Mouse (Mus musculus) cerebellum, postnatal 10 days (tissue): Measurements from ENCODE around the gene Fmo5.
A peak's percentile ranks its signal among the peaks of the same experiment; 100 is the strongest.

Source experiments
- DNase-seq, 2 experiments: peaks; one replicate each; pipeline ENCODE4 v3.0.0; 2021; ENCODE audit warnings: mixed read lengths in 2 of 2

Fmo5 gene

GRCm38 (mm10) chr3:97633456-97633855, 4.9 kb downstream of the Fmo5 start:
- no peak for DNase-seq

DNA sequence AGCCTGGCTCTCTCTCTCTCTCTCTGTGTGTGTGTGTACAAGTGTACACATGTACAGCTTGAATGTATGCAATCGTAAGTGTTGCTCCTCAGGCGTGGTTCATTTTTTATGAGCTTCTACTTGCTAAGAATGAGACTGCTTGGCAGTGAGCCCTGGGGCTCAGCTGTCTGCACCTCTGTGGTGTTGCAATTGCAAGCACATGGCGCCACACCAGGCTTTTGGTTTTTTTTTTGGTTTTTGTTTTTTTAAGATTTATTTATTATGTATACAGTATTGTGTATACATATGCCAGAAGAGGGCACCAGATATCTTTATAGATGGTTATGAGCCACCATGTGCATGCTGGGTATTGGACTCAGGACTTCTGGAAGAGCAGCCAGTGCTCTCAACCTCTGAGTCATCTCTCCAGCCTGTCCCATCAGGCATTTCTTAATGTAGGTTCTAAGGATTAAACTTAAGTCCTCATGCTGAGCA, 5.7 kb downstream of the Fmo5 start:
- peak; percentile 20 to 34 for DNase-seq

DNA sequence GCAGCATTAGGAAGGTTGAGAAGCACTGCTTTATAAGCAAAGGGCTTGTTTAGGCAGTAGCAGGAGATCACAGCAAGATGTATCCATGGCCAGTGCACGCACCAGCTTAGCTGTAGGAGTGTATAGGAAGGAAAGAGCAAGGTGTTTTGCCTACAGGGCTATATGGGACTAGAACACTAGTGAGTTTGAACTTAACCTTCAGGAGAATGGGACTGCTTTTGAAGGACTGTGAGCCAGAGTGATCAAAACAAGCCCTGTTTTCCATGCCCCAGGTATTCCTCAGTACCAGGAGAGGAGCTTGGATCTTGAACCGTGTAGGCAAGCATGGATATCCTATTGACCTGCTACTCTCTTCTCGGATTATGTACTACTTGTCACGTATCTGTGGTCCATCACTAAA, 12.8 kb downstream of the Fmo5 start:
- DNase-seq, result no peak

DNA sequence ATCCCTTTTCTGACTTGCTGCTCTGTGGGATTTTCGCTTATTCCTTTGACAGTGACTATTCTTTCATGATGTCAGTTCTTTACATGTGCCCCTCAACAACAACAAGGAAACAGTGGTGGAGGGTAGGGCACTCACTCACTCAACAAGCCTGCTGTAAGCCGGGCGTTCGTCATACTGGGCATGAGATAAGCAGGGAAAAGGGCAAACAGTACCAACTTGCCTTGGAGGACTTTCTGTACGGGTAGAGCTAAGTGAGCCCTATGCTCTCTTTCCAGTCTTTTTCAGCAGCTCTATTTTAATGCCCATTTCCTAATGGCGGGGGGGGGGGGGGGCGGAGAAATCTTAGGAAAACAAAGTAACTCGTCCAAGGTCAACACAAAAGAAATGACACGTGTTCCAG, 13.4 kb downstream of the Fmo5 start:
- no peak for DNase-seq

- DNase-seq, result no peak
These were observed 19.9 kb downstream of the Fmo5 start for GRCm38 (mm10) chr3:97648518-97648917.

GRCm38 (mm10) chr3:97649022-97649421, 20.4 kb downstream of the Fmo5 start:
- DNase-seq, result no peak

DNA sequence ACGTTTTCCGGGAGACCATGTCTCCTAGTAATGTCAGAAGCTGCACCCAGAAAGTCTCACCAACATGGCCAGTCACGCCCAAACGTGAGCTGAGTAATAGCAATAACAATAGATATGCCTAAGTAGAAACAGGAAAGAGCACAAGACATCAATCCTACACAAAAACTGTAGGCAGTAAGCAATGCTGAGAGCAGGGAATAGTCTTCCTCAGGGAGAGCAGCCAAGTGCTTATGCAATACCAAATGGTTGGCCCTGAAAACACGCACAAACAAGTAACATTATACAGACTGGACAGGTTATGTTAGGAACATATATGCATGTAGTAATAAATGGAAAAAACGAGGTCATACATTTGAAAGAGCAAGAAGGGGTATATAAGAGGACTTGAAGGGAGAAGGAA, 20.9 kb downstream of the Fmo5 start:
- no peak for DNase-seq

DNA sequence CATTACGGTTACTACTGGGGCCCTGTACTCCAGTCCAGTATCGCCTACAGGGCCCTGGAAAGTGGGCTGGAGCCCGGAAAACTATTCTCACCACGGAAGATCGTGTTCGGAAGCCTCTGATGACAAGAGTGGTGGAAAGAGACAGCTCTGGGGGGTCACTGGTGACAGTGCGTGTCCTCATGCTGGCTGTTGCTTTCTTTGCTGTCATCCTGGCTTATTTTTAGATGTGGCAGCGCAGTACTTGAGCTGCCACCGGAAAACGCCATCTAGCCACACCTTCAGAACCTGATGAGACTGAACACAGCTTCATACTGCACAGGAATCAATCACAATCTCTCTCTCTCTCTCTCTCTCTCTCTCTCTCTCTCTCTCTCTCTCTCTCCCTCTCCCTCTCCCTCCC, 23.0 kb downstream of the Fmo5 start:
- no peak for DNase-seq

DNA sequence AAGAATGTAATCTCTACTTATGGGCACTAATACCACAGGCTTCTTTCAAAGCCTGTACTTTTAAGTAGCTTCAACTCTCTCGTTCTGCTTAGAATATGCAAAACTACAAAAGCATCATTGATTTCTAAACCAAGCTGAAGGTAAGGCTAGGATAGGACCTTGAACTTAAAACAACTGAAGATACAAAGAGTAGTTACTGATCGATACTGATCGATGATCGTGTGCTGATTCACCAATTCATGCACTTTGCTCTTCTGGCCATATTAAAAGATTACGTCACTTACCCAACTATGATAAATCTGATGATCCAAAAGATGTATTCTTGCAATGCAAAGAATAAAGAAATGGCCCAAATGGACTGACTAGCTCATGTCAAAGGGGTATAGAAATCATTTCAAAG, 25.2 kb downstream of the Fmo5 start:
- DNase-seq, result no peak

DNA sequence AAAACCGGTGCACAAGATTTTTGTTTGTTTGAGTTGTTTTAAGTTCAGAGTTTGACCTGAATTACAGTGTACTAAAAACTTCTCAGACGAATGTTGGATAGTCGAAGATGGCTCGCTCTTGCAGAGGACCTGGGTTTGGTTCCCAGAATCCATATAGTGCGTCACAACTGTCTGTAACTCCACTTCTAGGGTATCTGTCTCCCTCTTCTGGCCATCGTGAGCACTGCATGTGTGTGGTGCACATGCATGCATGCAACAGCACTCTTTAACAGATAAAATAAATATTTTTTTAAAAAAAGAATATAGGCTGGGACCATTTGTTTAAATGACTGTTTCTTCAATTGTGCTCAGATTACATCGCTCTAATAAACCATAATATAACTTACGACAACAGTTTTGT, 26.3 kb downstream of the Fmo5 start:
- peak; percentile 45 to 57 for DNase-seq

- peak; percentile 100 for DNase-seq
These were observed 29.2 kb downstream of the Fmo5 start, which contains the start of gene Prkab2 for GRCm38 (mm10) chr3:97657655-97658411. Gene Prkab2, plus strand, starts transcription at chr3:97658193.

DNA sequence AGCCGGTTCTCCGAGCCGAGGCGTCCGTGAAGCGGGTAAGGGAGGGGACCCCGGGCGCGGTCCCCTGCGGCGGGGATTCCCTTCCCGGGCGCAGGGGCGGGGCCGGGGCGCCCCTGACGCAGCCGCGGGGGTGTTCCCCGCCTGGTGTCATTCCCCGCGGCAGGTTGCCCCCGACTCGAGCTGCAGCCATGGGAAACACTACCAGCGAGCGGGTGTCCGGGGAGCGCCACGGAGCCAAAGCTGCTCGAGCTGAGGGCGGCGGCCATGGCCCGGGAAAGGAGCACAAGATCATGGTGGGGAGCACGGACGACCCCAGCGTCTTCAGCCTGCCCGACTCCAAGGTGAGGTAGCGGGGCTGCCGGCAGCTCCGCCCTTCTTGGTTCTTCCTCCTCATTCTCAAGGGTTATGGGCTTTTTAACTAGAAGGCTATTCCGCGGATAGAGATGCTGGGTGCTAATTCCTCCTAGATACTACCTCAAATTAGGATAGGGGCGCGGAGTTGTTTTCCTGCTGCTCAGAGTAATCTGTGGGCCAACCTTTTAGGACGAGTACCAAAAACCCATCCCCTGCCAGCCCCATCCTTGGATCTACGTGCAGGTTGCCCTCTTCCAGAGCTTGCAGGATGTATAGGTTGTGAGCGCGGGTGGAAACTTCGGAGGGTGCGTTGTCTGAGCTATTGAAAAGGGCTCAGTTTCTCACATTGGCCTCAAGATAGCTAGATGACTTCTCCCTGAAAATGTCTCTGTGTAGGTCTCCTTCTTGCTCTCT, 30.0 kb downstream of the Fmo5 start:
- peak in 1 of 2 experiments; percentile 28 for DNase-seq

DNA sequence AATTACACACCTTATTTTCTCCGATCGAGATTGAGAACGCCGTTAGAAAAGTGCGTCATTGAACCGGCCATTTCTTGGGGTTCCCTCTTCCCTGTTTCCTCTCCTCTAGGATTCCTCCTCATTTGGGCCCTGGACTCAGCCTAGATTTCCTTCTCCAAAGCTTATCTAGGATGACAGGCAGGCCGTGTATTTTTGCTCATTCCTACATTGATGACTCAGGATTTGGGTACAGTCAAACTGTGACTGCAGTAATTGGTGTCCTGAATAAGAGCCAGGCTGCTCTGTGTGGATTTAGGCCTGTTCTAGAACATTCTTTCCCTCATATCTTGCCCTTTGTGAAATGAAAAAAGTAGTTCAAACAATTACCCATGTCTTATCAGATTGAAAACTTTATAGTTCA, 31.1 kb downstream of the Fmo5 start:
- no peak for DNase-seq

GRCm38 (mm10) chr3:97661206-97661605, 32.6 kb downstream of the Fmo5 start:
- no peak for DNase-seq

DNA sequence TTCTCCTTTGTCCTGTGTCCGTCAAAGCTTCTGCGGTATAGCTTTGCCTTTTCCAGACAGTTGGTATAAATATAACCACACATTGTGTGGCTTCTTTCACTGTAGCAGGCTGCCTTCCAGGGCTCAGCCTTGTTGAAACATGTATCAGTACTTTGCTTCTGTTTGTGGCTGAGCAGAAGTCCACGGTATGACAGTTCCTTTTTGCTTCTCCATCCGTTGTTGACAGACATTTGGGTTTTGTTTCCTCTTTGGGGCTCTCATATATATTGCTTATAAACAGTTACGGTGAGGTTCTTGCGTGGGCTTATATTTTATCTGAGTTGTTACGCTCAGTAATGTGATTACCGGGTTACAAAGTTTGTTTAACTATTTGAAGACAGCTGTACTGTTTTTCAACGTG, 36.9 kb downstream of the Fmo5 start:
- no peak for DNase-seq

- no peak for DNase-seq
These were observed 37.5 kb downstream of the Fmo5 start for GRCm38 (mm10) chr3:97666154-97666553.

GRCm38 (mm10) chr3:97667093-97667675, 38.6 kb downstream of the Fmo5 start:
- DNase-seq, result no peak

GRCm38 (mm10) chr3:97674644-97675110, 46.1 kb downstream of the Fmo5 start, which contains the start of gene Gm17651:
Gene Gm17651, minus strand, starts transcription at chr3:97674694.
- no peak for DNase-seq

- DNase-seq, result no peak
These were observed 47.5 kb downstream of the Fmo5 start for GRCm38 (mm10) chr3:97676126-97676525.

DNA sequence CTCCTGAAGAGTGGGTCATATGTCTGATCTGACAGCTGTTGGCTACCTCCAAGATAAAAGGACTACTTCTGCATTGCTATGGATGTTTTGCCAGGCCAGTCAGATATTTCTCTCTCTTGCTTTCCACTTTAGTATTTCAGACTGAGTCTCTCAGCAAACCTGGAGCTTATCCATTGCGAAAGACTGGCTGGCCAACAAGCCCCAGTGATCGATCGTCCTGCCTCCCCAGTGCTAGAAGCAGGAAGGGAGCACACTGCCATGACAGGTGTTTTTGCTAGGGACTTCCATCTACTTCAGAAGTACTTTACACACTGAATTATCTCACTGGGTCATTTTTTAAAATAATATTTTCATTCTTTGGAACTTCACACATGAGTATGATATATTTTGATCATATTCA, 49.8 kb downstream of the Fmo5 start:
- DNase-seq, result no peak

- peak; percentile 86 for DNase-seq
These were observed 52.2 kb downstream of the Fmo5 start for GRCm38 (mm10) chr3:97680631-97681320.

GRCm38 (mm10) chr3:97681321-97682158, 52.9 kb downstream of the Fmo5 start:
- DNase-seq, result peak; percentile 78 to 83
